Mouse (Mus musculus): ENCODE data around the gene Icam1. TPM values are rescaled to one million over a fixed set of nuclear protein-coding genes. Genes with fewer than 3 reads are reported as not detected.
"Not testable (repeated sequence)": the region's sequence is repeated elsewhere in the genome, so short reads cannot be mapped to it uniquely, and the experiment has no call there.

Icam1 gene
- total and polyA plus RNA-seq, 3 experiments, result 70.6 to 202 (median 102) TPM

- Histone ChIP-seq H3K4me2 (ENCODE audit: insufficient read depth, low read depth, poor library complexity, severe bottlenecking) (no peak overlapping the region), H3K27ac (ENCODE audit: insufficient read depth, low read depth) (no peak overlapping the region), H3K9ac (ENCODE audit: insufficient read depth, low read depth) (no peak overlapping the region), H3K27me3 (replicated peaks) (no peaks in the 10 kb centered on the region), H3K4me3 (replicated peaks in 1 of 3; ENCODE audit: low read depth in 2 of 3, low read length in 2 of 3, poor library complexity in 1 of 3) (no peak overlapping the region), H3K4me1 (ENCODE audit: control insufficient read depth in 1 of 2, insufficient read depth in 2 of 2) (peaks cover 9 to 15% of the 10 kb centered on the region in 2 experiments), H3K36me3 (replicated peaks in 1 of 2; ENCODE audit: control insufficient read depth in 1 of 2, insufficient read depth in 1 of 2, low read length in 1 of 2) (peaks cover 12 to 23% of the 10 kb centered on the region in 2 experiments), H3K79me2 (replicated peaks; ENCODE audit: control insufficient read depth, extremely low read depth, insufficient read depth, poor library complexity, severe bottlenecking) (no peaks in the 10 kb centered on the region), H3K9me3 (replicated peaks; ENCODE audit: low read length) (no peaks in the 10 kb centered on the region)
- TF ChIP-seq ELF1 (IDR thresholded peaks at IDR 0.05; ENCODE audit: low read depth, low read length) (peak; percentile 25; the same call in 1 of the 2 replicates), JUN (IDR thresholded peaks at IDR 0.05; ENCODE audit: insufficient read depth, low read depth, low read length) (no peak)
- in situ Hi-C loops (cut with MboI; ENCODE audit: low pct_ligation_motif_present, low pct_unique_long_range_greater_than_20kb, low sequenced_read_pairs) (no loop called here), dilution Hi-C loops (cut with MboI; ENCODE audit: extremely low pct_ligation_motif_present, extremely low pct_unique_long_range_greater_than_20kb, low sequenced_read_pairs) (no loop called here)
- no peak for DNase-seq (ENCODE audit: extremely low read depth)
Observed at GRCm38 (mm10) chr9:21041308-21041707, 25.5 kb downstream of the Icam1 start.

GRCm38 (mm10) chr9:21043563-21043962, 27.8 kb downstream of the Icam1 start:
- DNase-seq (ENCODE audit: extremely low read depth), result no peak
- Histone ChIP-seq H3K4me2 (ENCODE audit: insufficient read depth, low read depth, poor library complexity, severe bottlenecking) (no peak overlapping the region), H3K27me3 (replicated peaks) (no peaks in the 10 kb centered on the region), H3K9me3 (replicated peaks; ENCODE audit: low read length) (no peaks in the 10 kb centered on the region), H3K9ac (ENCODE audit: insufficient read depth, low read depth) (no peak overlapping the region), H3K4me3 (replicated peaks in 1 of 3; ENCODE audit: low read depth in 2 of 3, low read length in 2 of 3, poor library complexity in 1 of 3) (no peak overlapping the region), H3K4me1 (ENCODE audit: control insufficient read depth in 1 of 2, insufficient read depth in 2 of 2) (peaks cover 9 to 15% of the 10 kb centered on the region in 2 experiments), H3K79me2 (replicated peaks; ENCODE audit: control insufficient read depth, extremely low read depth, insufficient read depth, poor library complexity, severe bottlenecking) (no peaks in the 10 kb centered on the region), H3K27ac (ENCODE audit: insufficient read depth, low read depth) (no peak overlapping the region), H3K36me3 (replicated peaks in 1 of 2; ENCODE audit: control insufficient read depth in 1 of 2, insufficient read depth in 1 of 2, low read length in 1 of 2) (peaks cover 0 to 2% of the 10 kb centered on the region in 2 experiments)
- in situ Hi-C loops (cut with MboI; ENCODE audit: low pct_ligation_motif_present, low pct_unique_long_range_greater_than_20kb, low sequenced_read_pairs), result no loop called here
- TF ChIP-seq CHD2 (IDR thresholded peaks at IDR 0.05; ENCODE audit: low read length) (no peak), POLR2A (IDR thresholded peaks at IDR 0.05; ENCODE audit: low read depth, low read length) (no peak), RCOR1 (conservative IDR thresholded peaks at IDR 0.05; ENCODE audit: low read depth, low read length) (no peak), TBP (conservative IDR thresholded peaks at IDR 0.05; ENCODE audit: low read depth, low read length) (no peak), PAX5 (IDR thresholded peaks at IDR 0.05; ENCODE audit: low read length) (no peak), CTCF (conservative IDR thresholded peaks at IDR 0.05 in 1 of 2, IDR thresholded peaks at IDR 0.05 in 1 of 2; ENCODE audit: low read depth in 2 of 2, low read length in 2 of 2) (no peak), MXI1 (IDR thresholded peaks at IDR 0.05; ENCODE audit: low read depth, low read length) (no peak), TCF12 (IDR thresholded peaks at IDR 0.05; ENCODE audit: low read depth, low read length) (no peak), MAX (IDR thresholded peaks at IDR 0.05; ENCODE audit: low read length) (no peak), E2F4 (IDR thresholded peaks at IDR 0.05; ENCODE audit: insufficient replicate concordance, low read depth, low read length) (no peak)
- dilution Hi-C loops (cut with MboI; ENCODE audit: extremely low pct_ligation_motif_present, extremely low pct_unique_long_range_greater_than_20kb, low sequenced_read_pairs), result no loop called here

- H3K27me3 ChIP-seq (replicated peaks); dilution Hi-C loops (cut with MboI; ENCODE audit: extremely low pct_ligation_motif_present, extremely low pct_unique_long_range_greater_than_20kb, low sequenced_read_pairs); H3K9ac ChIP-seq (ENCODE audit: insufficient read depth, low read depth); H3K27ac ChIP-seq (ENCODE audit: insufficient read depth, low read depth); H3K79me2 ChIP-seq (replicated peaks; ENCODE audit: control insufficient read depth, extremely low read depth, insufficient read depth, poor library complexity, severe bottlenecking); H3K36me3 ChIP-seq (replicated peaks in 1 of 2; ENCODE audit: control insufficient read depth in 1 of 2, insufficient read depth in 1 of 2, low read length in 1 of 2); DNase-seq (ENCODE audit: extremely low read depth); H3K9me3 ChIP-seq (replicated peaks; ENCODE audit: low read length); in situ Hi-C loops (cut with MboI; ENCODE audit: low pct_ligation_motif_present, low pct_unique_long_range_greater_than_20kb, low sequenced_read_pairs); H3K4me2 ChIP-seq (ENCODE audit: insufficient read depth, low read depth, poor library complexity, severe bottlenecking); H3K4me3 ChIP-seq (replicated peaks in 1 of 3; ENCODE audit: low read depth in 2 of 3, low read length in 2 of 3, poor library complexity in 1 of 3): not testable (repeated sequence)
- H3K4me1 ChIP-seq (ENCODE audit: control insufficient read depth in 1 of 2, insufficient read depth in 2 of 2), result peaks cover 9 to 15% of the 10 kb centered on the region in 2 experiments
Observed at GRCm38 (mm10) chr9:21044785-21045184, 29.0 kb downstream of the Icam1 start.

All from CH12.LX (cell line).